Mouse (Mus musculus) embryonic facial prominence, embryonic 14.5 days (tissue): ENCODE measurements around the gene Rpl3l. TPM values are rescaled to one million over a fixed set of nuclear protein-coding genes. Genes with fewer than 3 reads are reported as not detected.
A peak's percentile ranks its signal among the peaks of the same experiment; 100 is the strongest.

Experiments used
- ATAC-seq: fragments of 200-750 bp; cut with Nextera tagmentation; 2 replicates; pipeline ENCODE4 v1.8.0; 2017; ENCODE audit warnings: low read depth, moderate number of reproducible peaks, moderate TSS enrichment
- DNase-seq: peaks from one replicate; pipeline ENCODE4 v3.0.0-alpha.2; 2015; ENCODE audit warnings: low spot score
- H3K27ac ChIP-seq: fragments of 300-500 bp; sonication (generic); replicated peaks from 2 replicates; pipeline ENCODE4 v1.5.1; 2014; ENCODE audit warnings: low read depth, mild to moderate bottlenecking, low read length, moderate library complexity
- H3K27me3 ChIP-seq: fragments of 300-500 bp; sonication (generic); replicated peaks from 2 replicates; pipeline ENCODE4 v1.6.1; 2014; ENCODE audit warnings: low read length; ENCODE audit not compliant: control insufficient read depth, insufficient read depth
- H3K36me3 ChIP-seq: fragments of 300-500 bp; sonication (generic); 2 replicates; pipeline ENCODE4 v1.6.1; 2014; ENCODE audit warnings: low read length, mixed read lengths; ENCODE audit not compliant: control insufficient read depth, insufficient read depth
- H3K4me1 ChIP-seq: fragments of 300-500 bp; sonication (generic); 2 replicates; pipeline ENCODE4 v1.6.1; 2014; ENCODE audit warnings: antibody characterized with exemption, low read length; ENCODE audit not compliant: control insufficient read depth, insufficient read depth
- H3K4me2 ChIP-seq: fragments of 300-500 bp; sonication (generic); 2 replicates; pipeline ENCODE4 v1.6.1; 2014; ENCODE audit warnings: low read depth, mild to moderate bottlenecking, low read length, moderate library complexity, mixed read lengths
- H3K4me3 ChIP-seq: fragments of 300-500 bp; sonication (generic); 2 replicates; pipeline ENCODE4 v1.5.1; 2014; ENCODE audit warnings: low read depth, mild to moderate bottlenecking, low read length
- H3K9ac ChIP-seq: fragments of 300-500 bp; sonication (generic); 2 replicates; pipeline ENCODE4 v1.6.1; 2014; ENCODE audit warnings: low read depth, mild to moderate bottlenecking, low read length, moderate library complexity, mixed read lengths
- H3K9me3 ChIP-seq: fragments of 300-500 bp; sonication (generic); 2 replicates; pipeline ENCODE4 v1.6.1; 2016; ENCODE audit warnings: low read length; ENCODE audit not compliant: control insufficient read depth
- WGBS: fragments of 180-500 bp; shearing (Covaris S2); extraction: QIAGEN DNeasy Blood & Tissue Kit; methylation state at CpG from one replicate; pipeline ENCODE4 v1.1.7; 2014; 5-methylcytosine and 5-hydroxymethylcytosine counted together
- polyA plus RNA-seq: library from polyadenylated mRNA; unstranded; fragments of >200 nt; fragmentation: Nextera tagmentation; extraction: Ambion mirVana; gene quantifications from 2 replicates; pipeline ENCODE4 v1.2.1, GENCODE M21; 2014

Gene Rpl3l
- polyA plus RNA-seq, 1 experiment from 2014 or later = 0.39 TPM

- H3K4me3 ChIP-seq = no peak overlapping the region
- peak; percentile 87 for DNase-seq
- no peaks in the 10 kb centered on the region for H3K27me3 ChIP-seq
- H3K9me3 ChIP-seq = no peaks in the 10 kb centered on the region
- peak overlapping the region; percentile 51 for H3K9ac ChIP-seq
- ATAC-seq = peak; percentile 75
- peak overlapping the region; percentile 80 for H3K27ac ChIP-seq
- H3K4me2 ChIP-seq = peak overlapping the region; percentile 30
- peaks cover 28% of the 10 kb centered on the region for H3K4me1 ChIP-seq
- H3K36me3 ChIP-seq = no peaks in the 10 kb centered on the region
- WGBS = 33% methylated on average over 20 of the region's 22 CpGs
These were observed 37.6 kb downstream of the Rpl3l start for GRCm38 (mm10) chr17:24765016-24765905.

GRCm38 (mm10) chr17:24766266-24766875 is 38.8 kb downstream of the Rpl3l start:
- H3K9ac ChIP-seq = no peak overlapping the region
- H3K27me3 ChIP-seq = no peaks in the 10 kb centered on the region
- no peak overlapping the region for H3K4me3 ChIP-seq
- H3K27ac ChIP-seq = no peak overlapping the region; the same call in 1 of the 2 replicates
- H3K4me1 ChIP-seq = peaks cover 26% of the 10 kb centered on the region
- peak; percentile 32 for DNase-seq
- no peaks in the 10 kb centered on the region for H3K36me3 ChIP-seq
- no peak overlapping the region for H3K4me2 ChIP-seq
- ATAC-seq = no peak; the same call in 1 of the 2 replicates
- WGBS = 21% methylated on average over 12 of the region's 12 CpGs
- no peaks in the 10 kb centered on the region for H3K9me3 ChIP-seq

- Histone ChIP-seq H3K4me2 (no peak overlapping the region), H3K4me1 (peaks cover 25% of the 10 kb centered on the region), H3K9me3 (no peaks in the 10 kb centered on the region), H3K4me3 (no peak overlapping the region), H3K27ac (no peak overlapping the region), H3K36me3 (no peaks in the 10 kb centered on the region), H3K27me3 (no peaks in the 10 kb centered on the region), H3K9ac (no peak overlapping the region)
- peak; percentile 56; the same call in 1 of the 2 replicates for ATAC-seq
- DNase-seq = peak; percentile 83
- 25% methylated on average over 3 of the region's 3 CpGs for WGBS
These were observed 41.5 kb downstream of the Rpl3l start for GRCm38 (mm10) chr17:24769146-24769545.

- no peaks in the 10 kb centered on the region for H3K9me3 ChIP-seq
- H3K27me3 ChIP-seq = no peaks in the 10 kb centered on the region
- WGBS = 84% methylated on average over 5 of the region's 5 CpGs
- no peak overlapping the region for H3K4me2 ChIP-seq
- no peaks in the 10 kb centered on the region for H3K4me1 ChIP-seq
- H3K4me3 ChIP-seq = no peak overlapping the region
- no peak overlapping the region for H3K9ac ChIP-seq
- no peaks in the 10 kb centered on the region for H3K36me3 ChIP-seq
- ATAC-seq = no peak
- no peak for DNase-seq
- H3K27ac ChIP-seq = no peak overlapping the region
These were observed 45.6 kb downstream of the Rpl3l start for GRCm38 (mm10) chr17:24773241-24773640.

- Histone ChIP-seq H3K4me2 (no peak overlapping the region), H3K27me3 (no peaks in the 10 kb centered on the region), H3K36me3 (no peaks in the 10 kb centered on the region), H3K9ac (peak overlapping the region; percentile 5; the same call in 1 of the 2 replicates), H3K4me1 (no peaks in the 10 kb centered on the region), H3K4me3 (no peak overlapping the region), H3K9me3 (no peaks in the 10 kb centered on the region), H3K27ac (no peak overlapping the region)
- WGBS = 70% methylated on average over 8 of the region's 8 CpGs
- ATAC-seq (no peak), DNase-seq (no peak)
These were observed 47.6 kb downstream of the Rpl3l start for GRCm38 (mm10) chr17:24775173-24775572.

- H3K27ac ChIP-seq = no peak overlapping the region
- ATAC-seq (peak; percentile 41; the same call in 1 of the 2 replicates), DNase-seq (no peak)
- H3K9me3 ChIP-seq = no peaks in the 10 kb centered on the region
- H3K9ac ChIP-seq = no peak overlapping the region
- H3K36me3 ChIP-seq = no peaks in the 10 kb centered on the region
- H3K4me1 ChIP-seq = no peaks in the 10 kb centered on the region
- H3K4me3 ChIP-seq = no peak overlapping the region
- no peaks in the 10 kb centered on the region for H3K27me3 ChIP-seq
- no peak overlapping the region for H3K4me2 ChIP-seq
- WGBS = 55% methylated on average over 1 of the region's 2 CpGs
These were observed 49.5 kb downstream of the Rpl3l start for GRCm38 (mm10) chr17:24777073-24777472.

GRCm38 (mm10) chr17:24780821-24781220 is 53.2 kb downstream of the Rpl3l start:
- Histone ChIP-seq H3K9ac (no peak overlapping the region), H3K27me3 (no peaks in the 10 kb centered on the region), H3K4me1 (no peaks in the 10 kb centered on the region), H3K9me3 (no peaks in the 10 kb centered on the region), H3K27ac (no peak overlapping the region), H3K36me3 (no peaks in the 10 kb centered on the region), H3K4me3 (no peak overlapping the region), H3K4me2 (no peak overlapping the region)
- ATAC-seq (no peak), DNase-seq (no peak)
- WGBS = 78% methylated on average over 2 of the region's 2 CpGs
